Mouse (Mus musculus) stomach, embryonic 14.5 days (tissue): ENCODE measurements at regions not wholly inside any gene's neighbourhood (a gene's known extent, or its start where the extent isn't known, plus 50 kb on each side); places are given as distances from the start of the nearest gene placed in this dataset.

ENCODE experiments used
- ATAC-seq: fragments of 200-750 bp; cut with Nextera tagmentation; 2 replicates; pipeline ENCODE4 v1.8.0; 2017; ENCODE audit warnings: low read depth, moderate TSS enrichment; ENCODE audit not compliant: insufficient number of reproducible peaks, insufficient read depth, low FRiP score
- H3K27ac ChIP-seq: fragments of 300-500 bp; sonication (generic); 2 replicates; pipeline ENCODE4 v1.5.1; 2014; ENCODE audit warnings: mild to moderate bottlenecking, low read length, moderate library complexity, mixed read lengths
- H3K27me3 ChIP-seq: fragments of 300-500 bp; sonication (generic); 2 replicates; pipeline ENCODE4 v1.6.1; 2014; ENCODE audit warnings: low read length, control low read depth, mixed read lengths; ENCODE audit not compliant: control insufficient read depth, insufficient read depth
- H3K36me3 ChIP-seq: fragments of 300-500 bp; sonication (generic); 2 replicates; pipeline ENCODE4 v1.6.1; 2014; ENCODE audit warnings: mild to moderate bottlenecking, control low read depth, low read length, moderate library complexity, mixed read lengths; ENCODE audit not compliant: control insufficient read depth, insufficient read depth
- H3K4me1 ChIP-seq: fragments of 300-500 bp; sonication (generic); 2 replicates; pipeline ENCODE4 v1.6.1; 2014; ENCODE audit warnings: low read length, control low read depth, mixed read lengths; ENCODE audit not compliant: control insufficient read depth, insufficient read depth
- H3K4me2 ChIP-seq: fragments of 300-500 bp; sonication (generic); replicated peaks from 2 replicates; pipeline ENCODE4 v1.6.1; 2014; ENCODE audit warnings: low read depth, low read length, control low read depth
- H3K4me3 ChIP-seq: fragments of 300-500 bp; sonication (generic); 2 replicates; pipeline ENCODE4 v1.5.1; 2014; ENCODE audit warnings: low read depth, low read length, control low read depth
- H3K9ac ChIP-seq: fragments of 300-500 bp; sonication (generic); replicated peaks from 2 replicates; pipeline ENCODE4 v1.6.1; 2014; ENCODE audit warnings: low read depth, mild to moderate bottlenecking, control low read depth, low read length, moderate library complexity, mixed read lengths
- H3K9me3 ChIP-seq: fragments of 300-500 bp; sonication (generic); 2 replicates; pipeline ENCODE4 v1.6.1; 2016; ENCODE audit warnings: low read depth, low read length, control low read depth; ENCODE audit not compliant: control insufficient read depth
- WGBS: fragments of 180-500 bp; shearing (Covaris S2); extraction: QIAGEN DNeasy Blood & Tissue Kit; methylation state at CpG from one replicate; pipeline ENCODE4 v1.1.7; 2014; 5-methylcytosine and 5-hydroxymethylcytosine counted together

- Histone ChIP-seq H3K27me3 (no peaks in the 10 kb centered on the region), H3K36me3 (no peaks in the 10 kb centered on the region), H3K4me3 (no peak overlapping the region), H3K9me3 (no peaks in the 10 kb centered on the region), H3K4me1 (no peaks in the 10 kb centered on the region), H3K4me2 (0 out of 2 replicates have a peak overlapping the region, but pooled peaks have one; percentile 8), H3K27ac (no peak overlapping the region), H3K9ac (no peak overlapping the region)
- no peak for ATAC-seq
- WGBS: 3% methylated on average over 8 of the region's 8 CpGs
These were observed 181.8 kb upstream of the Nampt start for GRCm38 (mm10) chr12:32637400-32638100.

GRCm38 (mm10) chr12:32640591-32640990 is 178.8 kb upstream of the Nampt start:
- ATAC-seq: no peak
- Histone ChIP-seq H3K27ac (no peak overlapping the region), H3K4me3 (no peak overlapping the region), H3K4me2 (no peak overlapping the region), H3K9ac (no peak overlapping the region), H3K36me3 (no peaks in the 10 kb centered on the region), H3K9me3 (no peaks in the 10 kb centered on the region), H3K4me1 (no peaks in the 10 kb centered on the region), H3K27me3 (no peaks in the 10 kb centered on the region)
- WGBS: 70% methylated on average over 2 of the region's 2 CpGs

- no peak overlapping the region for H3K27ac ChIP-seq
- H3K4me1 ChIP-seq: no peaks in the 10 kb centered on the region
- no peak for ATAC-seq
- no peaks in the 10 kb centered on the region for H3K9me3 ChIP-seq
- H3K36me3 ChIP-seq: no peaks in the 10 kb centered on the region
- no peak overlapping the region for H3K9ac ChIP-seq
- no peak overlapping the region for H3K4me3 ChIP-seq
- H3K4me2 ChIP-seq: no peak overlapping the region
- WGBS: 48% methylated on average over 1 of the region's 1 CpGs
- H3K27me3 ChIP-seq: no peaks in the 10 kb centered on the region
These were observed 176.9 kb upstream of the Nampt start for GRCm38 (mm10) chr12:32642493-32642892.

GRCm38 (mm10) chr12:32653096-32653495 is 166.2 kb upstream of the Nampt start:
- Histone ChIP-seq H3K27me3 (no peaks in the 10 kb centered on the region), H3K9ac (no peak overlapping the region), H3K9me3 (no peaks in the 10 kb centered on the region), H3K4me1 (no peaks in the 10 kb centered on the region), H3K4me2 (no peak overlapping the region), H3K4me3 (no peak overlapping the region), H3K27ac (no peak overlapping the region), H3K36me3 (no peaks in the 10 kb centered on the region)
- WGBS: 98% methylated on average over 1 of the region's 1 CpGs
- no peak for ATAC-seq

- 65% methylated on average over 2 of the region's 2 CpGs for whole genome bisulfite sequencing
- H3K9ac ChIP-seq: no peak overlapping the region
- H3K4me1 ChIP-seq: no peaks in the 10 kb centered on the region
- no peaks in the 10 kb centered on the region for H3K36me3 ChIP-seq
- no peak overlapping the region for H3K4me2 ChIP-seq
- H3K27me3 ChIP-seq: no peaks in the 10 kb centered on the region
- H3K9me3 ChIP-seq: no peaks in the 10 kb centered on the region
- no peak overlapping the region for H3K4me3 ChIP-seq
- no peak for ATAC-seq
- H3K27ac ChIP-seq: no peak overlapping the region
These were observed 163.2 kb upstream of the Nampt start for GRCm38 (mm10) chr12:32656194-32656593.

- H3K27ac ChIP-seq: no peak overlapping the region
- no peak for ATAC-seq
- H3K4me2 ChIP-seq: no peak overlapping the region
- H3K9ac ChIP-seq: no peak overlapping the region
- WGBS: 81% methylated on average over 8 of the region's 8 CpGs
- no peaks in the 10 kb centered on the region for H3K36me3 ChIP-seq
- H3K4me1 ChIP-seq: no peaks in the 10 kb centered on the region
- no peaks in the 10 kb centered on the region for H3K27me3 ChIP-seq
- H3K9me3 ChIP-seq: no peaks in the 10 kb centered on the region
- H3K4me3 ChIP-seq: no peak overlapping the region
These were observed 157.4 kb upstream of the Nampt start for GRCm38 (mm10) chr12:32661782-32662413.

- 39% methylated on average over 1 of the region's 1 CpGs for WGBS
- Histone ChIP-seq H3K9me3 (no peaks in the 10 kb centered on the region), H3K4me1 (no peaks in the 10 kb centered on the region), H3K36me3 (no peaks in the 10 kb centered on the region), H3K4me2 (no peak overlapping the region), H3K27me3 (no peaks in the 10 kb centered on the region), H3K4me3 (no peak overlapping the region), H3K9ac (no peak overlapping the region), H3K27ac (no peak overlapping the region)
- no peak for ATAC-seq
These were observed 153.3 kb upstream of the Nampt start for GRCm38 (mm10) chr12:32666040-32666439.

GRCm38 (mm10) chr12:32677908-32678307 is 141.4 kb upstream of the Nampt start:
- H3K9me3 ChIP-seq: no peaks in the 10 kb centered on the region
- H3K4me2 ChIP-seq: no peak overlapping the region
- no peaks in the 10 kb centered on the region for H3K4me1 ChIP-seq
- no peak overlapping the region for H3K4me3 ChIP-seq
- ATAC-seq: no peak
- no peaks in the 10 kb centered on the region for H3K27me3 ChIP-seq
- WGBS: 90% methylated on average over 1 of the region's 1 CpGs
- no peak overlapping the region for H3K9ac ChIP-seq
- H3K36me3 ChIP-seq: no peaks in the 10 kb centered on the region
- no peak overlapping the region for H3K27ac ChIP-seq

GRCm38 (mm10) chr12:32678756-32679155 is 140.6 kb upstream of the Nampt start:
- ATAC-seq: no peak
- no peaks in the 10 kb centered on the region for H3K27me3 ChIP-seq
- no peak overlapping the region for H3K9ac ChIP-seq
- no peaks in the 10 kb centered on the region for H3K36me3 ChIP-seq
- no peak overlapping the region for H3K4me3 ChIP-seq
- no peak overlapping the region for H3K27ac ChIP-seq
- H3K4me2 ChIP-seq: no peak overlapping the region
- 44% methylated on average over 1 of the region's 1 CpGs for WGBS
- no peaks in the 10 kb centered on the region for H3K9me3 ChIP-seq
- no peaks in the 10 kb centered on the region for H3K4me1 ChIP-seq
